Mouse (Mus musculus): ENCODE data around the gene Sh3kbp1.

- TF ChIP-seq CTCF (IDR thresholded peaks at IDR 0.05; ENCODE audit: low read depth), result no peak
- no peak for TF ChIP-seq EP300 (IDR thresholded peaks at IDR 0.05; ENCODE audit: low read depth)
These were observed 23.1 kb downstream of the Sh3kbp1 start for GRCm38 (mm10) chrX:159650130-159650678.

Measured in heart, postnatal 0 days (tissue).